Mouse (Mus musculus) liver, postnatal 0 days (tissue): ENCODE results near the gene Gucd1. TPM values are rescaled to one million over a fixed set of nuclear protein-coding genes. Genes with fewer than 3 reads are reported as not detected.
"Not testable (repeated sequence)": the region's sequence is repeated elsewhere in the genome, so short reads cannot be mapped to it uniquely, and the experiment has no call there.

Source experiments
- ATAC-seq: fragments of 200-750 bp; cut with Nextera tagmentation; 2 replicates; pipeline ENCODE4 v1.8.0; 2017; ENCODE audit warnings: mild to moderate bottlenecking, moderate library complexity
- DNase-seq: peaks from one replicate; pipeline ENCODE4 v3.0.0-alpha.2; 2016
- H3K27ac ChIP-seq: fragments of 300-500 bp; sonication (generic); 2 replicates; pipeline ENCODE4 v1.5.1; 2014; ENCODE audit warnings: antibody characterized with exemption, moderate library complexity, mild to moderate bottlenecking, low read depth
- H3K27me3 ChIP-seq: fragments of 300-500 bp; sonication (generic); 2 replicates; pipeline ENCODE4 v1.6.1; 2014; ENCODE audit warnings: low read length, control low read depth, mixed read lengths; ENCODE audit not compliant: insufficient read depth
- H3K36me3 ChIP-seq: fragments of 300-500 bp; sonication (generic); replicated peaks from 2 replicates; pipeline ENCODE4 v1.6.1; 2014; ENCODE audit warnings: mild to moderate bottlenecking, control low read depth, low read length, moderate library complexity, mixed read lengths; ENCODE audit not compliant: insufficient read depth
- H3K4me1 ChIP-seq: fragments of 300-500 bp; sonication (generic); 2 replicates; pipeline ENCODE4 v1.6.1; 2014; ENCODE audit warnings: antibody characterized with exemption, mild to moderate bottlenecking, control low read depth; ENCODE audit not compliant: insufficient read depth
- H3K4me2 ChIP-seq: fragments of 300-500 bp; sonication (generic); 2 replicates; pipeline ENCODE4 v1.6.1; 2014; ENCODE audit warnings: low read depth, mild to moderate bottlenecking, low read length, moderate library complexity, mixed read lengths
- H3K4me3 ChIP-seq: fragments of 300-500 bp; sonication (generic); 2 replicates; pipeline ENCODE4 v1.5.1; 2014; ENCODE audit warnings: low read depth, low read length
- H3K9ac ChIP-seq: fragments of 300-500 bp; sonication (generic); replicated peaks from 2 replicates; pipeline ENCODE4 v1.6.1; 2014; ENCODE audit warnings: mild to moderate bottlenecking, moderate library complexity
- H3K9me3 ChIP-seq: fragments of 300-500 bp; sonication (generic); 2 replicates; pipeline ENCODE4 v1.6.1; 2016; ENCODE audit warnings: mild to moderate bottlenecking, control low read depth, low read length, mixed read lengths
- CTCF ChIP-seq: sonication (generic); IDR thresholded peaks from 2 replicates; pipeline ENCODE4 v1.5.1; 2016; ENCODE audit warnings: antibody characterized with exemption, low read depth
- EP300 ChIP-seq: IDR thresholded peaks from 2 replicates; pipeline ENCODE4 v1.6.1; 2016; ENCODE audit warnings: antibody characterized with exemption, low read depth, mild to moderate bottlenecking
- WGBS: fragments of 180-500 bp; shearing (Covaris S2); extraction: QIAGEN DNeasy Blood & Tissue Kit; methylation state at CpG from one replicate; pipeline ENCODE4 v1.1.7; 2014; ENCODE audit not compliant: insufficient replicate concordance; 5-methylcytosine and 5-hydroxymethylcytosine counted together
- polyA plus RNA-seq: library from polyadenylated mRNA; unstranded; fragments of >200 nt; fragmentation: Nextera tagmentation; extraction: Ambion mirVana; gene quantifications from 2 replicates; pipeline ENCODE4 v1.2.1, GENCODE M21; 2015

Gene Gucd1
- polyA plus RNA-seq, 1 experiment from 2014 or later, result 45.6 TPM

DNA sequence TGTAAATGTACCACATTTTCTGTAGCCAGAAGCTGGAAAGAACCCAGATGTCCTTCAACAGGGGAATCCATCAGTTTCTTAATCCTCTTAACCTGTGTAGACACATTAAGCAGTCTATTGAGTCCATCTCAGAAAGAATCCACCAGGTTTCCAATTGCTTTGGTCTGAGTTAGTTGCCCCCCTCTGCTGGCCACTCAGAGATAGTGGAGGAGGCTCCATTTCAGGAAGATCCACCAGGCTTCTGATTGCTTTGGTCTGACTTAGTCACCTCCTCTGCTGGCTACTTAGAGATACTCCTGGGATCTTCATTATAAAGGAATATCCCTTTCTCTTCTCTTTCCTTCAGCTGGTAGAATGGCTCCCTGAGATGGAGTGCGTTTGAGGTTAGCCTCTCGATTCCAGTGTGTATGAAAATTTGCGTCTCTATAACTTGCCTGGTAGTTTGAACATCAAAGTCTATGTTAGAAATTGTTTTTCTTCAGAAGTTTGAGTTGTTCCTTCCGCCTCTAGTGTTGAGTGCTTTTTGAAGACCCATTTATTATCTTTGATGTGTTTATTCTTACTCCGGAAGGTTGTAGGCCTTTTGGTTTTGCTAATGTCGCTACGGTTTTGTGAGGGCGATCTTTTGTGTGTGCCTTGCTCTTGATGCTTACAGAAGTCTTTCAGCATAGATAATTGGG lies 100.3 kb downstream of the Gucd1 start:
- Histone ChIP-seq H3K27ac (no peak overlapping the region), H3K4me3 (no peak overlapping the region), H3K36me3 (no peaks in the 10 kb centered on the region), H3K4me2 (no peak overlapping the region), H3K4me1 (no peaks in the 10 kb centered on the region), H3K9ac (no peak overlapping the region), H3K9me3 (no peaks in the 10 kb centered on the region), H3K27me3 (no peaks in the 10 kb centered on the region)
- no peak for DNase-seq
- 87% methylated on average over 8 of the region's 8 CpGs for WGBS
- TF ChIP-seq EP300, result no peak
- TF ChIP-seq CTCF, result peak; percentile 38
- ATAC-seq, result no peak

DNA sequence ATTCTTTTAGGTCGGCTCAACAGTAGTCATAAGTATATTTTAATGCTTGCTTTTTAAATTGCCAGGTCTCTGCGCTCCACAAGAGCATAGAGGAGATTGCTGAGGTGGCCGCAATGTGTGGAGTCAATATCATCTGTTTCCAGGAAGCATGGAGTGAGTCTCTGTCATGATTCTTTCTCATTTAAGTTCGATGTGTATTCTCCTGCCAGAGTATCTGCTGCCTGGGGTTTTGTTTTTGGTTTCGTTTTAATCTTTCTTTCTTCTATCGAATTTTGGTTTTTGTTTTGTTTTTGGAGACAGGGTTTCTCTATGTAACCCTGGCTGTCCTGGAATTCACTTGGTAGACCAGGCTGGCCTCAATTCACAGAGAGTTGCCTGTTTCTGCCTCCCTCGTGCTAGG lies 102.8 kb downstream of the Gucd1 start:
- H3K36me3 ChIP-seq, result no peaks in the 10 kb centered on the region
- H3K27me3 ChIP-seq, result no peaks in the 10 kb centered on the region
- H3K9me3 ChIP-seq, result no peaks in the 10 kb centered on the region
- no peak for DNase-seq
- peaks cover 4% of the 10 kb centered on the region; the same call in 1 of the 2 replicates for H3K4me1 ChIP-seq
- H3K4me3 ChIP-seq, result no peak overlapping the region
- H3K9ac ChIP-seq, result no peak overlapping the region
- no peak for ATAC-seq
- WGBS, result 70% methylated on average over 7 of the region's 7 CpGs
- no peak for TF ChIP-seq CTCF
- TF ChIP-seq EP300, result no peak
- H3K27ac ChIP-seq, result no peak overlapping the region
- no peak overlapping the region for H3K4me2 ChIP-seq

DNA sequence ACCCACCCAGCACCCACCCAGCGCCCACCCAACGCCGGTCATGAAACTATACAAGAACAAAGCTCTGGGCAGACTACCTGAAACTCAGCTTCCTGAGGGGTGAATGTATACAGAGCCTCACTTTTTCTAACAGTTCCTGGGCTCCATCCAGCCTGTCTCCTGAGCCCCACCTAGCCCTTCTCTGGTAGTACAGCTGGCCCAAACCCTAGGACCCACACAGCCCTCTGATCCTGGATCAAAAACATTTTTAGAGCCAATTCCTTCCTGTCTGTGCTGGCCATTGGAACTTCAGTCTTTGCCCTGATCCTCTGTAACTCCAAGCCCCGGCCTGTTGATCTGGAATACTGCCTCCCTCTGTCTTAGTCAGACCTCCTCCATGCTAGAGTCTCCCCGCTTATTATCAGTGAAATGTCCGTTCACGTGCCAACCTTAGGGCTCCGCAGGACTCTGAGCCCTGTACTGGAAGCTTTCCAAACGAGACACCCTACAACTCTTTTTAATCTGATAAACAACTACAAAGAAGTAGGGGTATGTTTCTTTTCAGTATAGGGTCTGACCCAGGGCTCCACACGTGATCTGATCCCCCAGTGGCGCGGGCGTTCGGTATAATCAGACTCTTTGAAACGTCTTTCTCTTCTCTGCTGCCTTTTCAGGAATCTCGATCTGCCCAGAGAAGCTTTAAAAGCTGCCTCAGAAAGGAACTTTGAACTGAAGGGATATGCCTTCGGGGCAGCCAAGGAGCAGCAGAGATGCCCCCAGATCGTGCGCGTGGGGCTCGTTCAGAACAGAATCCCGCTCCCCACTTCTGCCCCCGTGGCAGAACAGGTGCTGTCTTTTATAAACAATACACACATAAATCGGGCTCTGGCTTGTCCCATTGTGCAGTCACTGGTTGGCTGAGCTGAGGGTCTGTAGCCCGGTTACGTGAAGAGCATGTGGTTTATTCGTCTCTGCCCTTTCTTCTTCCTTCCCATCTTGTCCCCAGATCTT lies 105.4 kb downstream of the Gucd1 start:
- Histone ChIP-seq H3K4me1 (peaks cover 4% of the 10 kb centered on the region; the same call in 1 of the 2 replicates), H3K9ac (peak overlapping the region; percentile 16; the same call in 1 of the 2 replicates), H3K4me2 (peak overlapping the region; percentile 32; the same call in 1 of the 2 replicates), H3K9me3 (no peaks in the 10 kb centered on the region), H3K4me3 (no peak overlapping the region), H3K27me3 (no peaks in the 10 kb centered on the region), H3K36me3 (no peaks in the 10 kb centered on the region), H3K27ac (peak overlapping the region; percentile 92)
- ATAC-seq, result peak; percentile 36; the same call in 1 of the 2 replicates
- 67% methylated on average over 24 of the region's 27 CpGs for WGBS
- no peak for DNase-seq
- TF ChIP-seq CTCF (no peak), EP300 (no peak)

DNA sequence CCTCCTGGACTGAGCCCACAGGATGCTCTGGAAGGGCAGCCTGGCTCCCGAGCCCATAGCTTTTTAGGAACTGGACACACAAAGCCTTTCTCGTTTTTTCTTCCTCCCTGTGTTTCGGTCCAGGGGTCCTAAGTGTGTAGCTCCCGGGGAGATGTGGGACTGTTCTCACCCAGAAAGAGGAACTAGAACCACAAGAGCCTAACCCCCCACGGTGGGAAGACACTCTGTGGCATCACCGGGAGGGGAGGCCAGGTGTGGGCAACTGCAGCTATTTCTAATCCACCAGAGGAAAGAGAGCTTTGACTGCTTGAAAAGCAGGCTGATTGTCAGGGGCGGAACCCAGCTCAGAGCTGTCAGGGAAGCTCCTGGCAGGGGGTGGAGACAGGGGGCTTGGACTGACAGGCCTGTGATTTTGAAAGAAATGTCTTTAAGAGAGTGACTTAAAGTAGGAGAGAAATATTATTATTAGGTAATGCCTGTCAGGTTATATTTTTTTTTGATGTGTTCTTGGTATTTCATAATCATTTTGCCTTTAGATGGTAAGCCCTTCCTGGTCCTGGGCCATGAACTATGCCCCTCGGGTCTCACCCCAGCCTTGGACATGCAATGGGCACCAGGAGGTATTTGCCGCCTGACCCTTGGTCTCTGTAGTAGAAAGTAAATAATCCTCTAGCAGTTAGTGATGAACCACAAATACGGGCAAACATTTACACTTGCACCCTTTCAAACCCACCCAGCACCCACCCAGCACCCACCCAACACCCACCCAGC lies 106.2 kb downstream of the Gucd1 start:
- Histone ChIP-seq H3K27ac (peak overlapping the region; percentile 92), H3K4me2 (peak overlapping the region; percentile 46), H3K9ac (peak overlapping the region; percentile 35; the same call in 1 of the 2 replicates)
- H3K9me3 ChIP-seq, H3K36me3 ChIP-seq, H3K4me1 ChIP-seq, H3K4me3 ChIP-seq, H3K27me3 ChIP-seq: not testable (repeated sequence)
- ATAC-seq (peak; percentile 85), DNase-seq (peak; percentile 27)
- 15% methylated on average over 8 of the region's 10 CpGs for WGBS

DNA sequence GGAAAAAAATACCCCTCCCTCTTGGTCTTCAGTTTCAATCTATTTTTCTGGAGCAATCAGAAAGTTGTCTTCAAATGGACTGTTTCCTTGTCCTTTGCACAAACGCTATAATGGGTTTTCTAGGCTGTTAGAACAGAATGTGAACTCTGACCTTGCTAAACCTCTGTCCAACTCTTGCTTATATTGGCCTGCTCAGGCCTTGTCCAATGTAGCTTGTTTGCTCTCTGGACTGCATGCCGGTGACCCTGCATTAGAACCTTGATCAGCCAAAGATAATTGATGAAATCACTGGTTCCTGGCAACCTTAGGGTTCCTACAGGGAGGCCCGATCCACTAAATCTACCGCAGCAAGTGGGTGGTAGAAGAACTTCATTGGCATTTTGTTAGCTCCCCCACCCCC lies 110.0 kb downstream of the Gucd1 start:
- peak; percentile 61 for ATAC-seq
- peak overlapping the region; percentile 55 for H3K4me2 ChIP-seq
- H3K27me3 ChIP-seq, result no peaks in the 10 kb centered on the region
- peaks cover 4% of the 10 kb centered on the region; the same call in 1 of the 2 replicates for H3K4me1 ChIP-seq
- H3K27ac ChIP-seq, result peak overlapping the region; percentile 72
- no peak overlapping the region for H3K9ac ChIP-seq
- H3K9me3 ChIP-seq, result no peaks in the 10 kb centered on the region
- no peak for TF ChIP-seq CTCF
- TF ChIP-seq EP300, result 0 out of 2 replicates have a peak, but pooled peaks have one; percentile 17
- H3K36me3 ChIP-seq, result no peaks in the 10 kb centered on the region
- H3K4me3 ChIP-seq, result 0 out of 2 replicates have a peak overlapping the region, but pooled peaks have one; percentile 32
- no peak for DNase-seq
- 65% methylated on average over 4 of the region's 4 CpGs for WGBS
